Mouse (Mus musculus): ENCODE measurements at regions not wholly inside any gene's neighbourhood (a gene's known extent, or its start where the extent isn't known, plus 50 kb on each side); places are given as distances from the start of the nearest gene placed in this dataset.
A peak's percentile ranks its signal among the peaks of the same experiment; 100 is the strongest.

DNA sequence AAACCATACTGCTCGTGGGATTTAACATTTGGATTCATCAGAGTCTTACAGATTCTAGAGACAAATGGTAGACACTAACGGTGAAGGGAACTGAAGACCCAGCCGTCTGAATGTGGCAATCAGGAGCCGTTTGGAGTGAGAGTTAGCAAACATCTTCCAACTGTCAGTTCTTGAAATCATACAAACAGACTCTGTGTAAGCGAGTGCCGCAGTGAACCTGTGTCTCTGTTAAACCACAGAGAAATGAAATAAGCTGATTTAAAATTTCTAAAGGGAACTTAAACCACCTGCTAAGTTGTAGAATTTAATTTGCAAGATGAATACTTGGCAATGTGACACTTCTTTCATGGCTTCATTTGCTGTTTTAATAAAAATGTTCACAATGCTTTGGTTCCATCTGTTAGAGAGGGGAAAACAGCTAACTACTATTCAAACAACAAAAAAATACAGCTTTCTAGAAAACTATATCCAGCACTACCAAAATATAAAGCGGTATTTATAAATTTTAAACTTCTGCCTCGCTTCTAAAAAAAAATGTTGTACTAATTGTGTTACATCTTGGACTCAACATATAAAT lies 78.4 kb upstream of the Tdrd3 start:
- ATAC-seq (replicated peaks; ENCODE audit: poor library complexity, severe bottlenecking) = peak; percentile 78

DNA sequence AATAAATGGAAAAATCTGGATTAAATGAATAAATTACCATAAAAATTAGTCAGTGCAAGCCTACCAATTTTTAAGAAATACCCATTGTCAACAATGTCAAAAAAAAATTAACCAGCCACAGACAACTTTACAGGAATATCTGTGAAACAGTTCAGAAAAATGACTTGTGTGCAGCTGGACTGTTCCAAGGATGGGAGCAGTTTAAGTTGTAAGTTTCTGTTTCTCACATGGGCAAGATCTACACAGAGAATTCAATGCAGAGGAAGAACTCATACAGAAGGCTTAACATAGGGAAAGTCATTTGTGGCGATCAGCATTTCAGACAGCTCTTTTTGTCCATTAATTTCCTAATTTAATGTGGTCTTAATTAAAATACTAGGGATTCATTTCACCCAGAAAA lies 71.9 kb upstream of the Tdrd3 start:
- no peak for ATAC-seq (replicated peaks; ENCODE audit: poor library complexity, severe bottlenecking)

DNA sequence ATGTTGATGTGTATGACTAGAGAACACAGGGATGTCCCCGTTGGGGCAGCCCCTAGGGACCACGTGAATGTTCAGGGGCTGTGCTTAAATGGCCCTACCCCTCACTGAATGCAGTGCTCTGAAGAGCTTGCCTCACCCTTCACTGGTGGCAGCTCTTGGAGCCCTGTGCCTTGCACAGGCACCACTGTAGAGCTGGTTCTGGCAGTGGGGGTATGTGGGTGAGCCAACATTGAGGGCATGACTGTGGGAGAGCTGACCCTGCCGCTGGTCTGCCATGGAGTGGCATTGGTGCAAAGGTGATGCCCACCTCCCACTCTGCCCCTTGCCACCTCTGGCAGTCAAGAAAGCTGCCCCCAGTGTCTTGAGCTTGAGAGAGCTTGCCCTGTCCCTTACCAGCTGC lies 69.6 kb upstream of the Tdrd3 start:
- no peak for ATAC-seq (replicated peaks; ENCODE audit: poor library complexity, severe bottlenecking)

DNA sequence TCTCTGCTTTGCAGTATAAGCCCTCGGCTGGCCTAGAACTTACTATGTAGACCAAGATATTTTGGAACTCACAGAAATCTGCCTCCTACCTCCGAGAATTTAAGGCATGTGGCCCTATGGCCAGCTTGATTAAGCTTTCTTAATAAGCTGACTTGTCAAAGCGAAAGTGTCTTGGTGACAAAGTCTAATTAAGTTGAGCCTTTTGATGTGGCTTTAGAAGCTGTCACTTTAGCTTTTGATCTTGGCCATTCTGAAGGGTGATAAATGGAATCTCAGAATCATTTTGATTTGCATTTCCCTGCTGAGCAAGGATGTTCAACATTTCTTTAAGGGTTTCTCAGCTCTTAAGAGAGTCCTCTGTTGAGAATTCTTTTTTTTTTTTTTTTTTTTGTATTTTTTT lies 67.6 kb upstream of the Tdrd3 start:
- no peak for ATAC-seq (replicated peaks; ENCODE audit: poor library complexity, severe bottlenecking)

DNA sequence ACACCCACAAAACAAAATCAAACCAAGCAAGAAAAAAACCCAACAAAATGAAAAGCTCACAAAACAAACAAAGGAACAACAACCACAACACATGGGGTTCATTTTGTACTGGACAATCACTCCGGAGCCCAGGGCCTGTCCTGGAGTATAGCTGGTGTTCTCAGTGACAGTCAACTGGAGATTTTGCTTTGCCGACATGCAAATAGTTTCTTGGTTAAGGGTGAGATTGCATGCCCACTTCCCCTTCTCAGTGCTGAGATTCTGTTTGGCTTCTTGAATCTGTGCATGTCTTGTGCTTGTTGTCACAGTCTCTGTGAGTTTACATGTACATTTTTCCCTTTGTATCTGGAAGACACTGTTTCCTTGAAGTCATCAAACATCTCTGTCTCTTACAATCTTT lies 50.6 kb upstream of the Tdrd3 start:
- ATAC-seq (replicated peaks; ENCODE audit: poor library complexity, severe bottlenecking) = 0 out of 2 replicates have a peak, but pooled peaks have one; percentile 7
